Mouse (Mus musculus) urinary bladder, adult 2 months (tissue): ENCODE data around the gene Crb1. TPM values are rescaled to one million over a fixed set of nuclear protein-coding genes. Genes with fewer than 3 reads are reported as not detected.

Experiments used
- DNase-seq: peaks from one replicate; pipeline ENCODE4 v3.0.0; 2022; ENCODE audit warnings: low spot score
- polyA plus RNA-seq: library from polyadenylated mRNA; depleted of rRNA; stranded (reverse); fragments of >200 nt; gene quantifications from 2 replicates; pipeline ENCODE4 v1.2.3, GENCODE M21; 2012

Gene Crb1
- polyA plus RNA-seq, 1 experiment = 0.15 TPM

- no peak for DNase-seq
These were observed 152.5 kb downstream of the Crb1 start for GRCm38 (mm10) chr1:139224309-139224949.

GRCm38 (mm10) chr1:139223804-139224203 lies 153.1 kb downstream of the Crb1 start:
- DNase-seq = no peak

GRCm38 (mm10) chr1:139215311-139215710 lies 161.6 kb downstream of the Crb1 start:
- no peak for DNase-seq

- DNase-seq = no peak
These were observed 166.4 kb downstream of the Crb1 start for GRCm38 (mm10) chr1:139210505-139210904.

- no peak for DNase-seq
These were observed 167.1 kb downstream of the Crb1 start for GRCm38 (mm10) chr1:139209796-139210195.

- DNase-seq = no peak
These were observed 170.6 kb downstream of the Crb1 start for GRCm38 (mm10) chr1:139206259-139206658.

- no peak for DNase-seq
These were observed 173.9 kb downstream of the Crb1 start for GRCm38 (mm10) chr1:139203026-139203425.

- DNase-seq = no peak
These were observed 182.4 kb downstream of the Crb1 start for GRCm38 (mm10) chr1:139194428-139195028.

- no peak for DNase-seq
These were observed 182.9 kb downstream of the Crb1 start for GRCm38 (mm10) chr1:139194011-139194410.

GRCm38 (mm10) chr1:139192635-139193034 lies 184.3 kb downstream of the Crb1 start:
- no peak for DNase-seq

GRCm38 (mm10) chr1:139180481-139181149 lies 196.3 kb downstream of the Crb1 start:
- DNase-seq = no peak

GRCm38 (mm10) chr1:139179707-139180106 lies 197.2 kb downstream of the Crb1 start:
- DNase-seq = no peak

GRCm38 (mm10) chr1:139174058-139174832 lies 202.7 kb downstream of the Crb1 start:
- DNase-seq = no peak

GRCm38 (mm10) chr1:139162814-139163213 lies 214.1 kb downstream of the Crb1 start:
- no peak for DNase-seq

- DNase-seq = no peak
These were observed 215.3 kb downstream of the Crb1 start for GRCm38 (mm10) chr1:139161619-139162018.

- DNase-seq = no peak
These were observed 220.5 kb downstream of the Crb1 start for GRCm38 (mm10) chr1:139156397-139156796.

GRCm38 (mm10) chr1:139153493-139153892 lies 223.4 kb downstream of the Crb1 start:
- no peak for DNase-seq

- no peak for DNase-seq
These were observed 223.9 kb downstream of the Crb1 start for GRCm38 (mm10) chr1:139153006-139153405.
